Mouse (Mus musculus) kidney, adult 2 months (tissue): ENCODE data around the gene Wwox. TPM values are rescaled to one million over a fixed set of nuclear protein-coding genes. Genes with fewer than 3 reads are reported as not detected.

Source experiments
- DNase-seq: peaks from one replicate; pipeline ENCODE4 v3.0.0; 2021
- H3K27ac ChIP-seq: fragments of 200-500 bp; 2 replicates; pipeline ENCODE4 v1.5.1; 2012; ENCODE audit warnings: low read depth, low read length, control low read depth, inconsistent platforms; ENCODE audit not compliant: insufficient read depth
- H3K27me3 ChIP-seq: fragments of 200-500 bp; replicated peaks from 2 replicates; pipeline ENCODE4 v1.6.1; 2012; ENCODE audit warnings: mild to moderate bottlenecking, moderate library complexity, low read length, inconsistent platforms; ENCODE audit not compliant: control insufficient read depth, insufficient read depth
- H3K36me3 ChIP-seq: fragments of 200-500 bp; 2 replicates; pipeline ENCODE4 v1.6.1; 2012; ENCODE audit warnings: mild to moderate bottlenecking, moderate library complexity, low read length, inconsistent platforms; ENCODE audit not compliant: control insufficient read depth, insufficient read depth
- H3K4me1 ChIP-seq: fragments of 200-500 bp; 2 replicates; pipeline ENCODE4 v1.6.1; 2011; ENCODE audit warnings: low read length; ENCODE audit not compliant: control insufficient read depth, insufficient read depth
- H3K4me3 ChIP-seq: fragments of 200-500 bp; 2 replicates; pipeline ENCODE4 v1.5.1; 2011; ENCODE audit warnings: mild to moderate bottlenecking, low read depth, low read length, control low read depth; ENCODE audit not compliant: insufficient read depth
- CTCF ChIP-seq: fragments of 200-500 bp; conservative IDR thresholded peaks from 2 replicates; pipeline ENCODE4 v1.5.1; 2011; ENCODE audit warnings: low read depth, mild to moderate bottlenecking, control low read depth, low read length, moderate library complexity, mixed read lengths; ENCODE audit not compliant: insufficient read depth, insufficient read length
- POLR2A ChIP-seq: fragments of 200-500 bp; IDR thresholded peaks from one replicate; pipeline ENCODE4 v1.6.1; 2011; ENCODE audit warnings: low read depth, low read length, control low read depth
- WGBS: fragments of 180-500 bp; shearing (Covaris S2); methylation state at CpG from one replicate; pipeline ENCODE4 v1.1.7; 2018; 5-methylcytosine and 5-hydroxymethylcytosine counted together
- polyA plus RNA-seq: library from polyadenylated mRNA; depleted of rRNA; stranded (reverse); fragments of >200 nt; gene quantifications from 2 replicates; pipeline ENCODE4 v1.2.3, GENCODE M21; 2012

The Wwox gene
- polyA plus RNA-seq, 1 experiment: 15.3 TPM

DNA sequence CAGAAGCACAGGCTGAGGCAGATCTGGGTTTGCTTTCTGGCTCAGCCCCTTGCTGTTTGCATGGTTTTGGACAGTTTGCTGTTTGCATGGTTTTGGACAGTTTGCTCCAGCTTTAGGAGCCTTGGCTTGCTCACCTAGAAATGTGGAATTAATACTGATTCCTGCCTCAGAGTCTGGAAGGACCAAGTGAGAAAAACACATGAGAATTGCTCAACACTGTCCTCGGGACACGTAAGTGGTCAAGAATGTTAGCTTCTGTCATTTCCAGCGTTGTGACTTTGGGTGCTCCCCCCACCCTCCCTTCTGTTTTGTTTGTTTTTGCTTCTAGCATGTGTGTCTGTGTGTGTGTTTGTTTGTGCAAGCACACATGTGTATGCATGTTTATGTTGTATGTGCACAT is 172.6 kb downstream of the Wwox start:
- no peak overlapping the region for H3K27ac ChIP-seq
- H3K4me1 ChIP-seq: no peaks in the 10 kb centered on the region
- H3K4me3 ChIP-seq: no peak overlapping the region
- DNase-seq: no peak
- no peaks in the 10 kb centered on the region for H3K36me3 ChIP-seq
- H3K27me3 ChIP-seq: no peaks in the 10 kb centered on the region
- 88% methylated on average over 3 of the region's 3 CpGs for WGBS
- TF ChIP-seq POLR2A (no peak), CTCF (no peak)

DNA sequence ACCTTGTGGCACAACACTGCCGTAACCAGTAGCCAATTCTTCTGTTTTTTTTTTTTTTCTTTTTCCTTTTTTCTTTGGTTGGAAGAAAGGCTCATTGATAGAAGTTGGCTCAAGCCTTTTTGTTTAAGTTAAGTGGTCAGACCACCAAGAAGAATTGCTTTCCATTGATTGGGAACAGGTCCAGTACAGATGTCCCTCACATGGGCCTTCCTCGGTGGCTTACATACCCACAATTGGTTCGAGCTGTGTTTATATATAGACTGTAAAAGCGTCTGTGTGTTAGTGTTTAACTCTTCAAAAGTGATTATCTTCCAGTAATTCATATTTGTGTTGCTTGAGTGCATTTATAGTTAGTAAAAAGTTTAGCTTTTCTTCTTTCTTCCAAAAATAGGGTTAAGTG is 176.0 kb downstream of the Wwox start:
- Histone ChIP-seq H3K27me3 (no peaks in the 10 kb centered on the region), H3K4me1 (no peaks in the 10 kb centered on the region), H3K27ac (no peak overlapping the region), H3K36me3 (no peaks in the 10 kb centered on the region), H3K4me3 (no peak overlapping the region)
- no peak for DNase-seq
- WGBS: 93% methylated on average over 4 of the region's 4 CpGs
- TF ChIP-seq POLR2A: no peak
- TF ChIP-seq CTCF: no peak

DNA sequence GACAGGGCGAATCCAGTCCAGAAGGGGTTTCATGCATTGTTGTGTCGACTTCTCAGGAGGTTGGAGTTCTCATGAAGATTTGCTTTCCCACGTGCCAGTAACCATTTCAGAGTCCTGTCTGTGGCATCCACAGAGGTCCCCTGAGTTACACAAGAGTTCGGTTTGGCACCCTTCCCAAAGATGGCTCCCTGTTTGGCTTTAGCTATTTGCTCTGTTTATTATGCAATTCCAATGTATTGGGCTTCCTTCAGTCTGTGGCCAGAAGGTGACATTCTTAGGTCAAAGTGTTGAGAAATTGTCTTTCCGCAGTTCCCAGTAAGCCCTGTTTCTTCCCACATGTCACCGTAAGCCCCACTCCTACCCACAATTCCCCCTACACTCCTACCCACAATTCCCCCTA is 176.5 kb downstream of the Wwox start:
- Histone ChIP-seq H3K27ac (no peak overlapping the region), H3K4me1 (no peaks in the 10 kb centered on the region), H3K4me3 (no peak overlapping the region), H3K36me3 (no peaks in the 10 kb centered on the region), H3K27me3 (no peaks in the 10 kb centered on the region)
- 89% methylated on average over 6 of the region's 6 CpGs for WGBS
- TF ChIP-seq CTCF: no peak
- no peak for TF ChIP-seq POLR2A
- DNase-seq: no peak

DNA sequence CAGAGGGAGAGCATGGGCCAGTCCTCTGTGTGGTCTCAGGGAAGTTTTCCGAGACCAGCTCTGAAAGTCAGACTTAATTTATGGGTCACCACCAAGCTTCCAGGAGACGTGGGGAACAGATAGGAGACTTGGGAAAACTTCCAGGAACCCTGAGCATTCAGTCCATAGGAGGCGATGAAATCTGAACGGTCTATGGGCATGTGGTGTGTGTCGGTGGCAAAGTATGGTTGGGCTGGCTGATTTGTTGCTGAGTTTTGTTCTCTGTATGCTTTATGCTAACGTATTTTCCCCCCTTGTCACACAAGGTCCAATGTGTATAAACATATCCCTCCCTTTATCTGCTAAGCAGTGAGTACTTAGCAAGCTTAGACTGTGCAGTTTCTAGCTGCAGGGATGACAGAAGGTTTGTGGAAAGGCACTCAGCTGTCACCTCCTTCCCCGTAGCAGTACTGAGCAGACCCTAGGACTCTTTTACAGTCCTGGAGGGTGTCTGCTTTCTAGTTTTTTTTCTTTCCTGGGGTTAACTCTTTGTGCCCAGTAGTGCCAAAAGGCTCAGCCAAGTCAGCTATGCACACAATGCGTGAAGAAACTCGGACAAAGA is 179.6 kb downstream of the Wwox start:
- DNase-seq: no peak
- no peaks in the 10 kb centered on the region for H3K36me3 ChIP-seq
- TF ChIP-seq CTCF: no peak
- TF ChIP-seq POLR2A: no peak

DNA sequence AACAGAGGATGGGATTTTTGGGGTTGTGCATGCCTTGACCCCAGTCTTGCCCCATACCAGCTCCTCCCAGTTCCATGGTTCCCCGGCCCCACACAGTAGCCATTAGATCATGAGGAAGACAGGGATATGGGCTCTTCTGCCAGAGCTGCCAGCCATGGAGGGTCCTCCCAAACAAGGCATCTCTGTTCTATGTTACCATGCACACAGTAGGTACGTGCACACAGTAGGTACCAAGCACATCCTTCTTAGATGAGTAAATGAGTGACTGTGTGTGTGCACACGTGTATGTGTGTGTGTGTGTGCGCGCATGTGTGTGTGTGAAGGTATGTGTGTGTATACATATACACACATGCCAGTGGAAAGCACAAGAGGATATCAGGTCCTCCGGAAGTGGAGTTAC is 185.9 kb downstream of the Wwox start:
- TF ChIP-seq CTCF (no peak), POLR2A (no peak)
- no peak for DNase-seq
- Histone ChIP-seq H3K27ac (no peak overlapping the region), H3K36me3 (no peaks in the 10 kb centered on the region), H3K4me1 (no peaks in the 10 kb centered on the region), H3K4me3 (no peak overlapping the region), H3K27me3 (no peaks in the 10 kb centered on the region)
- WGBS: 91% methylated on average over 6 of the region's 6 CpGs

More for the DNA sequence above, 179.6 kb downstream of the Wwox start:
- Histone ChIP-seq H3K4me1 (no peaks in the 10 kb centered on the region), H3K27me3 (no peaks in the 10 kb centered on the region), H3K4me3 (no peak overlapping the region), H3K27ac (no peak overlapping the region)
- 65% methylated on average over 9 of the region's 9 CpGs for WGBS

DNA sequence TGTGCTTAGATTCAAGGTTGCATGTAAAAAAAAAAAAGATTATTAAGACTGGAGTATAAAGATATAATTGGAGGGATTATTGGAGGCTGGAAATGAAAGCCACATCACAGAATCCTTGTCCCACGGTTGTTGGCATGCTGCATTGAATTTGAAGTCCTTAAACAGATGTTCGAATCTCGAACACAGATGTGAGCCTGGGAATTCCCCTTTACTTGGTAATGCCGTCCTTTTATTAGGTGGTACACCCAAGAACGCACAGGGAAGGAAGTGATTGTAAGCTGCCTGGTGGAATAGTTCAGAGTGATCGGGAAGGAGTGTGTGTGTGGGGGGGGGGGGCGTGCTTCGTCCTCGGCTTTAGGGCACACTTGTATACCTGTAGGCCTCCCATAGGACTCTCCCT is 187.4 kb downstream of the Wwox start:
- Histone ChIP-seq H3K4me3 (no peak overlapping the region), H3K27me3 (no peaks in the 10 kb centered on the region), H3K27ac (no peak overlapping the region), H3K36me3 (no peaks in the 10 kb centered on the region), H3K4me1 (no peaks in the 10 kb centered on the region)
- WGBS: 82% methylated on average over 9 of the region's 9 CpGs
- TF ChIP-seq POLR2A: no peak
- TF ChIP-seq CTCF: no peak
- no peak for DNase-seq

DNA sequence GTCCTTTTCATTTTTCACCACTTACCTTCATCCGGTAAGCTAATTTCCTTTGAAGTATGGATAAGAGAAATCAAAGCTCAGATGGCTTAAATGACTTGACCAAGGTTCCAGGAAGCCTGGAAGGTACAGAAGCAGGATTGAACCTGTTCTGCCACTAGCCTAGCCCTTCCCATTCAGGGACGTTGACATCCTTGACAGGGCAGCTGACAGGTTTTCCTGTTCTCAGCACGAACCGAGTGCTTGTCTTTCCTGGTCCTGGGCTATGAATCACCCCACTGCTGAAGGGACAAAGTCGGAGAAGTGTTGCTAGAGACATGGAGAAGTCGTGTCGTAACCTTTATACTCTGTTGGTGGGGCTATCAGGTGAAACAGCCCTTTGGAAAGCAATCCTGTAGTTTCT is 190.3 kb downstream of the Wwox start:
- Histone ChIP-seq H3K27me3 (no peaks in the 10 kb centered on the region), H3K4me1 (no peaks in the 10 kb centered on the region), H3K4me3 (no peak overlapping the region), H3K36me3 (no peaks in the 10 kb centered on the region), H3K27ac (no peak overlapping the region)
- no peak for TF ChIP-seq CTCF
- TF ChIP-seq POLR2A: no peak
- WGBS: 44% methylated on average over 7 of the region's 7 CpGs
- DNase-seq: no peak

DNA sequence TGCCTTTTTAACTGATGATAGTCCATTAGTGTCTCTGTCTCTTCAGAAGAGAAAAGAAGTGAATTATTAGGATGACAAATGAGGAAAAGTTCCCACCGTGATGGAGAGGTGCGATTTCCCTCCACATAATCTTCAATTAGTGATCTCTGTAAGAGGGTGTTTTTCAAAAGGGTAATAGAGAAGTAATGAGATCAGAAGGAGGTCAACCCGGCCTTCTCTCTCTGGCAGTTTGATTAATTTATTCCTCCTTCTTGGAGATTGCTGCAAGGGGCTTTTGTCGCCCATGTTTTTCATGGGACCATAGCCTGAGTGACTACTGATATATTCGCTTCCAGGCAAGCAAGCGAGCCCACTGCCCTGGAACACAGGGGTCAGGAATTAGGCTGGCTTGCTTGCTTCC is 191.6 kb downstream of the Wwox start:
- Histone ChIP-seq H3K4me1 (no peaks in the 10 kb centered on the region), H3K36me3 (no peaks in the 10 kb centered on the region), H3K27ac (no peak overlapping the region), H3K4me3 (no peak overlapping the region), H3K27me3 (no peaks in the 10 kb centered on the region)
- 70% methylated on average over 6 of the region's 6 CpGs for WGBS
- no peak for TF ChIP-seq CTCF
- no peak for TF ChIP-seq POLR2A
- no peak for DNase-seq
